Mouse (Mus musculus) intestine, embryonic 14.5 days (tissue): ENCODE measurements around the gene Mical2. TPM values are rescaled to one million over a fixed set of nuclear protein-coding genes. Genes with fewer than 3 reads are reported as not detected.

Experiments
- ATAC-seq: fragments of 200-750 bp; cut with Nextera tagmentation; replicated peaks from 2 replicates; pipeline ENCODE4 v1.8.0; 2017; ENCODE audit warnings: low read depth, moderate number of reproducible peaks, moderate TSS enrichment, moderate library complexity; ENCODE audit not compliant: low FRiP score, low TSS enrichment
- DNase-seq: peaks from one replicate; pipeline ENCODE4 v3.0.0-alpha.2; 2018; ENCODE audit warnings: low spot score
- H3K27ac ChIP-seq: fragments of 300-500 bp; sonication (generic); 2 replicates; pipeline ENCODE4 v1.5.1; 2014; ENCODE audit warnings: low read depth, mild to moderate bottlenecking, control low read depth
- H3K27me3 ChIP-seq: fragments of 300-500 bp; sonication (generic); replicated peaks from 2 replicates; pipeline ENCODE4 v1.6.1; 2014; ENCODE audit warnings: low read length, control low read depth; ENCODE audit not compliant: control insufficient read depth, insufficient read depth
- H3K36me3 ChIP-seq: fragments of 300-500 bp; sonication (generic); 2 replicates; pipeline ENCODE4 v1.6.1; 2014; ENCODE audit warnings: low read length, control low read depth; ENCODE audit not compliant: control insufficient read depth, insufficient read depth
- H3K4me1 ChIP-seq: fragments of 300-500 bp; sonication (generic); replicated peaks from 2 replicates; pipeline ENCODE4 v1.6.1; 2014; ENCODE audit warnings: low read length, control low read depth, mixed read lengths; ENCODE audit not compliant: control insufficient read depth, insufficient read depth
- H3K4me2 ChIP-seq: fragments of 300-500 bp; sonication (generic); 2 replicates; pipeline ENCODE4 v1.6.1; 2014; ENCODE audit warnings: low read length
- H3K4me3 ChIP-seq: fragments of 300-500 bp; sonication (generic); 2 replicates; pipeline ENCODE4 v1.5.1; 2014; ENCODE audit warnings: low read depth, low read length, control low read depth, mixed read lengths
- H3K9ac ChIP-seq: fragments of 300-500 bp; sonication (generic); 2 replicates; pipeline ENCODE4 v1.6.1; 2014; ENCODE audit warnings: mild to moderate bottlenecking, low read length
- H3K9me3 ChIP-seq: fragments of 300-500 bp; sonication (generic); 2 replicates; pipeline ENCODE4 v1.6.1; 2016; ENCODE audit warnings: low read length, control low read depth; ENCODE audit not compliant: control insufficient read depth
- WGBS: fragments of 180-500 bp; shearing (Covaris S2); extraction: QIAGEN DNeasy Blood & Tissue Kit; methylation state at CpG from one replicate; pipeline ENCODE4 v1.1.7; 2014; 5-methylcytosine and 5-hydroxymethylcytosine counted together
- polyA plus RNA-seq: library from polyadenylated mRNA; unstranded; fragments of >200 nt; fragmentation: Nextera tagmentation; extraction: Ambion mirVana; gene quantifications from 2 replicates; pipeline ENCODE4 v1.2.1, GENCODE M21; 2014

Mical2 gene
- polyA plus RNA-seq, 1 experiment from 2014 or later, result 18.2 TPM

DNA sequence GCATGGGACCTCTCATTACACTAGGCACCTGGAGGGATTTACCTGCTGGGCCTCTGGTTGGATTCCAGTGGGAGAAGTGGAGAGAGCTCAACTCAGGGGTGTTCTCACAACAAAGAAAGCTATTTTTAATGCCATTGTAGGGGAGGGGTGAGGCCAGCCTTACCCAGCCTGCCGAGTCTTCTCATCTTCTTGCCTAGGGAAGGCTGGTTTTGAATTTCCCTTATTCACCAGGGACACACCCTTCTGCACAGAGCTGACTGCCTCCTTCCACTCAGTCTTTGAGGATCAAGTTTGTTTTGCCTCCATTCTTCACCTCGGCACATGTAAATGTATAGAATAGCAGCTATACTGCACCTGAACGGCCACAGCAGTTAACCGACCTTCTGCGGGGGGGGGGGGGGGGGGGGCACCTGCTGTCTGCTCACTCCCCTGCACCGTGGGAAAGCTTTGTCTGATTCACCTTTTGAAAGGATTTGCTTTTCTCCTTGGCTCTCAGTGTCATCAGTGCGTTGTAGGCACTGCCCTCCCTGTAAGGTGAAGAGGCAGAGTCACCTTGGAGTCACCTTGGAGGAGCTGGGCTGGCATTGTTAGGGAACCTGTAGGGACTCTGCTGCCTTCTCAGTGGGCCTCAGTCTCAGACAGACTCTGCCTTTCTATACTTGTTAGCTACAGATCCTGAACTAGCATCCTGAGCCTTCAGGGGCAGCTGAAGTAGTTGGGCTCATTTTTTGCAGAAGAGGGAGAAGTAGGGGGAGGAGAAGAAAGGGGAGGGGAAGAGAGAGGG is 191.3 kb downstream of the Mical2 start:
- Histone ChIP-seq H3K27me3 (no peaks in the 10 kb centered on the region; the same call in 1 of the 2 replicates), H3K27ac (no peak overlapping the region), H3K4me1 (peaks cover 14% of the 10 kb centered on the region), H3K36me3 (no peaks in the 10 kb centered on the region), H3K9me3 (no peaks in the 10 kb centered on the region), H3K4me3 (no peak overlapping the region), H3K4me2 (no peak overlapping the region), H3K9ac (no peak overlapping the region)
- DNase-seq (no peak), ATAC-seq (no peak)
- WGBS, result 15% methylated on average over 6 of the region's 7 CpGs

- no peak for ATAC-seq
- H3K27ac ChIP-seq, result no peak overlapping the region
- 71% methylated on average over 4 of the region's 4 CpGs for WGBS
Measured at GRCm38 (mm10) chr7:112417598-112417997, 191.9 kb downstream of the Mical2 start.

DNA sequence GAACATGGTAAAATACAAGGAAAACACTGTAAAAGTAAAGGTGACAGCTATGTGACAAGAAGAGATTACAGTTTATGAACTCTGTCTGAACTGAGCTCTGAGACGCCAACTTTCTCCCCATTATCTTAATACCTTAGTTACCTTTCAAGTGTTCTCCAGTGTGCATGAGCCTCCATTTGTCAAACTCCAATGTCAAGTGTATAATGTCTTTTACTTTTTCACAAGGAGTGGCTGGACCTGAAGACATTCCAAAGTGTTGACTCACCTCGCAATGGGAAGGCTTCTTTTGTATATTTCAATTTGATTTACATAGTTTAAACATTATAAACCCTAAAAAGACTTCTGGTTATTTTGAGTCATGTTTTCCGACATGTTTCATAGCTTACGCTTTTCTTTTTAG is 197.8 kb downstream of the Mical2 start:
- 66% methylated on average over 4 of the region's 4 CpGs for WGBS
- Histone ChIP-seq H3K9me3 (no peaks in the 10 kb centered on the region), H3K4me3 (no peak overlapping the region), H3K36me3 (no peaks in the 10 kb centered on the region), H3K27ac (no peak overlapping the region), H3K4me1 (peaks cover 10% of the 10 kb centered on the region), H3K4me2 (no peak overlapping the region), H3K27me3 (no peaks in the 10 kb centered on the region), H3K9ac (no peak overlapping the region)
- no peak for ATAC-seq
- no peak for DNase-seq

More at GRCm38 (mm10) chr7:112417598-112417997, 191.9 kb downstream of the Mical2 start:
- H3K36me3 ChIP-seq, result no peaks in the 10 kb centered on the region
- no peak overlapping the region for H3K9ac ChIP-seq
- no peaks in the 10 kb centered on the region for H3K9me3 ChIP-seq
- H3K4me1 ChIP-seq, result peaks cover 14% of the 10 kb centered on the region
- no peaks in the 10 kb centered on the region; the same call in 1 of the 2 replicates for H3K27me3 ChIP-seq
- no peak overlapping the region for H3K4me2 ChIP-seq
- no peak overlapping the region for H3K4me3 ChIP-seq
- DNase-seq, result no peak

DNA sequence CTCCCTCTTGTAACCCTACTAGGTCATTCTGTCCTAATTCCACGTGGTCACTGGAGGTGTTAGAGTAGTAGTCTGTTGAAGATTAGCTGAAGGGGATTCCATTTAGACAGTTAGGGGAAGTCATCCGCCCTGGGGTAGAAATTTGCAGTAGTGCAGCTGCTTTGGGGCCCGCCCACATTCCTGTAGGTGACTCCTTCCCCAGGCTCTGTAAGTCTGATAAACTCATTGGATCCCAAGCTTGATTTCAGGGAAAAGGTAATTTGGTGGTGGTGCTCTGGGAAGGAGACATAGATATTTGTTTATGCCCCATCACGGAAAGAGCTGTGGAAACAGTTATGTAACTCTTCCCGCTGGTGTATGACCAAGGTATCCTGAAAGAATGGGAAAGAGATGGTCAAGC is 201.2 kb downstream of the Mical2 start:
- Histone ChIP-seq H3K9ac (peak overlapping the region; percentile 99), H3K4me3 (peak overlapping the region; percentile 62), H3K27ac (peak overlapping the region; percentile 100), H3K27me3 (no peaks in the 10 kb centered on the region), H3K4me2 (peak overlapping the region; percentile 74), H3K9me3 (no peaks in the 10 kb centered on the region; the same call in 1 of the 2 replicates), H3K4me1 (peaks cover 16% of the 10 kb centered on the region), H3K36me3 (no peaks in the 10 kb centered on the region)
- ATAC-seq (0 out of 2 replicates have a peak, but pooled peaks have one; percentile 13), DNase-seq (no peak)
- 40% methylated on average over 5 of the region's 5 CpGs for whole genome bisulfite sequencing

- Histone ChIP-seq H3K36me3 (no peaks in the 10 kb centered on the region), H3K9me3 (no peaks in the 10 kb centered on the region; the same call in 1 of the 2 replicates), H3K4me2 (peak within 1 kb of the TSS; percentile 74), H3K4me1 (peaks cover 16% of the 10 kb centered on the region), H3K27ac (peak within 1 kb of the TSS; percentile 100), H3K9ac (peak within 1 kb of the TSS; percentile 99), H3K27me3 (no peaks in the 10 kb centered on the region), H3K4me3 (peak within 1 kb of the TSS; percentile 62)
- peak; percentile 84 for ATAC-seq
- DNase-seq, result peak; percentile 93
- under 1% methylated on average over 46 of the region's 49 CpGs for WGBS
Measured at GRCm38 (mm10) chr7:112427357-112428157, 201.9 kb downstream of the Mical2 start, which contains the start of gene Parva. Gene Parva (plus strand): TSS chr7:112427505.

GRCm38 (mm10) chr7:112428158-112428535 is 202.5 kb downstream of the Mical2 start:
- DNase-seq (no peak), ATAC-seq (peak; percentile 88)
- peak overlapping the region; percentile 62 for H3K4me3 ChIP-seq
- H3K36me3 ChIP-seq, result no peaks in the 10 kb centered on the region
- WGBS, result 1% methylated on average over 22 of the region's 22 CpGs
- peak overlapping the region; percentile 100 for H3K27ac ChIP-seq
- H3K27me3 ChIP-seq, result no peaks in the 10 kb centered on the region
- H3K9ac ChIP-seq, result peak overlapping the region; percentile 99
- H3K9me3 ChIP-seq, result no peaks in the 10 kb centered on the region; the same call in 1 of the 2 replicates
- peak overlapping the region; percentile 74 for H3K4me2 ChIP-seq
- peaks cover 16% of the 10 kb centered on the region for H3K4me1 ChIP-seq

DNA sequence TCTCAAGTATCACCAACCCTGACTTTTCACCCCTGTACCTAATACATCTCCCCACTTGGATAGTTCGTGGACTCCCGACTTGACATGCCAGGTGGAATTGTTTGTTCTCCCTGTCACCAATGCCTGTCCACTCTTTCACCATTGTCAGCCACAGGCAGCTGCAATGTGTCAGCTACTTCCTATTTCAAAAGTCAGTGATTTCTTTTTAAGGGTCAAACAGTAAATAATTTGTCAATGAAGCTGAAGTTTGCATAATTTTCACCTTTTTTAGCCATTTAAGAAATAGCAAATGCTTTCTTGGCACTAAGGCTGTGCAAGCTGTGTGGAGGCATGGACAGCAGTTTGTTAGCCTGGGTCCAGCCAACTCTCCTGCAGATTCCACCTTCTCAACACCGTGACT is 214.2 kb downstream of the Mical2 start:
- H3K27ac ChIP-seq, result no peak overlapping the region
- H3K4me1 ChIP-seq, result peaks cover 34% of the 10 kb centered on the region
- no peak overlapping the region for H3K4me3 ChIP-seq
- 57% methylated on average over 3 of the region's 3 CpGs for WGBS
- ATAC-seq (no peak), DNase-seq (no peak)
- no peak overlapping the region for H3K4me2 ChIP-seq
- H3K9me3 ChIP-seq, result peaks cover 4% of the 10 kb centered on the region; the same call in 1 of the 2 replicates
- peaks cover 1% of the 10 kb centered on the region; the same call in 1 of the 2 replicates for H3K36me3 ChIP-seq
- H3K9ac ChIP-seq, result no peak overlapping the region
- H3K27me3 ChIP-seq, result no peaks in the 10 kb centered on the region

DNA sequence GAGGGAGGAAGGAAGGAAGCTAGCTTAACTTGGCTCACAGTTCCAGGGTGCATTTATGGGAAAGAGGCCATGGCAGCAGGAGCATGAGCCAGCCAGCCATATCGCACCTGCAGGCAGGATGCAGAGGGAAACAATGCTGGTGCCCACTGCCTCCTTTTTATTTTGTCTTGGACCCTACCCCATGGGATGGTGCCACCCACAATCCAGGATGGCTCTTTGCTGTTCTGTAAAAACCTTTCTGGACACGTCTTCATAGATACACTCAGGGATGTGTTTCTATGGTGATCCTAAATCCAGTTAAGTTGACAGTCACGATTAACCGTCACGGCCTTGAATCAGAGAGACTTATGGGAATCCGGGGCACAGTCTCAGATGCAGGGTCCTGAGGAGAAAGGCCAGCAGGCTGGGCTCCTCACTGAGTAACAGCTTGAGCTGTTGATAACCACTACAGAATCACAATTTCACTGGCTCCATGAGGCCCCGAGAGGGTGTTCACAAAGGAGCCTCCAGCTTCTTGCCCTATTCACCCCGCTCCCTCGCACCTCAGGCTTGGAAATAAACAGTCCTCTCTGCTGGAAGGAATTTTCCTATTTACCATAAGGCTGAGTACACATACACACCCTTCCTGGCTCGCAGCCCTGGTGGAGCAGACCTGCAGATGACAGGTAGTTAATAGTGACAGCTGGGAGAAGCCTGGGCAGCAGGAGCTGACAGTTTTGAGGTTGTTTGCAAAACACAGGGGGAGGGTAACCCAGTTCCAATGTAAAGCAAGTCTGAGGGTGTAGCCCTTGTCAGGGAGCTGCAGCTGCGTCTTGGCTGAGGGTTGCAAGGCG is 218.7 kb downstream of the Mical2 start:
- ATAC-seq (peak; percentile 82), DNase-seq (peak; percentile 77)
- H3K27me3 ChIP-seq, result no peaks in the 10 kb centered on the region
- 15% methylated on average over 12 of the region's 12 CpGs for WGBS
- H3K4me3 ChIP-seq, result no peak overlapping the region
- H3K4me1 ChIP-seq, result peaks cover 44% of the 10 kb centered on the region
- peak overlapping the region; percentile 31 for H3K4me2 ChIP-seq
- H3K9ac ChIP-seq, result 0 out of 2 replicates have a peak overlapping the region, but pooled peaks have one; percentile 17
- H3K36me3 ChIP-seq, result no peaks in the 10 kb centered on the region
- no peaks in the 10 kb centered on the region for H3K9me3 ChIP-seq
- peak overlapping the region; percentile 72 for H3K27ac ChIP-seq
